Mouse (Mus musculus): ENCODE measurements around the gene Zc3h12d. TPM values are rescaled to one million over a fixed set of nuclear protein-coding genes. Genes with fewer than 3 reads are reported as not detected.
"Not testable (repeated sequence)": the region's sequence is repeated elsewhere in the genome, so short reads cannot be mapped to it uniquely, and the experiment has no call there.

Zc3h12d gene
- polyA plus RNA-seq, 2 experiments = 0.19 to 0.38 TPM

- no peak overlapping the region for H3K4me3 ChIP-seq (replicated peaks; ENCODE audit: low read length)
- H3K36me3 ChIP-seq (ENCODE audit: control insufficient read depth, insufficient read depth, low read length) = no peaks in the 10 kb centered on the region
- no peaks in the 10 kb centered on the region for H3K9me3 ChIP-seq (ENCODE audit: control insufficient read depth, low read length)
- H3K9ac ChIP-seq (ENCODE audit: low read depth, low read length, severe bottlenecking) = no peak overlapping the region
- peaks cover 21% of the 10 kb centered on the region; the same call in 1 of the 2 replicates for H3K27me3 ChIP-seq (ENCODE audit: control insufficient read depth, insufficient read depth, low read length)
- ATAC-seq (ENCODE audit: low FRiP score, low read depth) (no peak), DNase-seq (ENCODE audit: low spot score) (no peak)
- H3K27ac ChIP-seq (replicated peaks; ENCODE audit: low read depth, low read length) = no peak overlapping the region
- WGBS = 61% methylated on average over 5 of the region's 5 CpGs
- no peak for TF ChIP-seq POLR2A (IDR thresholded peaks at IDR 0.05; ENCODE audit: borderline replicate concordance, extremely low read depth, insufficient read depth, insufficient read length)
- no peak overlapping the region for H3K4me2 ChIP-seq (replicated peaks; ENCODE audit: low read depth, low read length, severe bottlenecking)
- peaks cover 6% of the 10 kb centered on the region; the same call in 1 of the 2 replicates for H3K4me1 ChIP-seq (ENCODE audit: control insufficient read depth, insufficient read depth, low read length)
Observed at GRCm38 (mm10) chr10:7871381-7872020, 39.2 kb downstream of the Zc3h12d start.

DNA sequence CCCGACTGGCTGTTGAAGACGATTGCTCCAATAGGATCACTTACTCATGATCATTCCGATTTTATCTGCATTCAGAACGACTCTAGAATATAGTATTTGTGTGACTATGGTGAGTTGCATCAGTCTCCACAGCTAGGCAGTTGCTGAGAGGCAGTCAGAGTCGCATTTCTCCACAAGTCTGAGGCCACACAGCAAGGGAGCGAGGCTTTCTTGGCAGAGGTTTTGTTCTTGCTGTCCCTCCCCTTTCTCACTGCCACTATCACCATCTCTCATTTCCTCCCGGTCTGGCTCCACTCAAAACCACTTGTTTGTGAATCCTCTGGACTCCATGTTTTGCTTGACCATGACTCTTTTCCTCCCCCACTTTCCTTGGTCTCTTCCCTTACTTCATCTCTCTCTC, 41.9 kb downstream of the Zc3h12d start:
- no peak overlapping the region for H3K4me3 ChIP-seq (replicated peaks; ENCODE audit: low read length)
- DNase-seq (ENCODE audit: low spot score) = no peak
- H3K27me3 ChIP-seq (ENCODE audit: control insufficient read depth, insufficient read depth, low read length) = no peaks in the 10 kb centered on the region
- no peak for TF ChIP-seq POLR2A (IDR thresholded peaks at IDR 0.05; ENCODE audit: borderline replicate concordance, extremely low read depth, insufficient read depth, insufficient read length)
- no peak overlapping the region for H3K9ac ChIP-seq (ENCODE audit: low read depth, low read length, severe bottlenecking)
- no peaks in the 10 kb centered on the region for H3K36me3 ChIP-seq (ENCODE audit: control insufficient read depth, insufficient read depth, low read length)
- H3K4me1 ChIP-seq (ENCODE audit: control insufficient read depth, insufficient read depth, low read length) = no peaks in the 10 kb centered on the region
- no peak overlapping the region for H3K27ac ChIP-seq (replicated peaks; ENCODE audit: low read depth, low read length)
- WGBS = 84% methylated on average over 7 of the region's 7 CpGs
- H3K4me2 ChIP-seq (replicated peaks; ENCODE audit: low read depth, low read length, severe bottlenecking) = no peak overlapping the region
- H3K9me3 ChIP-seq (ENCODE audit: control insufficient read depth, low read length) = no peaks in the 10 kb centered on the region
- no peak for ATAC-seq (ENCODE audit: low FRiP score, low read depth)

DNA sequence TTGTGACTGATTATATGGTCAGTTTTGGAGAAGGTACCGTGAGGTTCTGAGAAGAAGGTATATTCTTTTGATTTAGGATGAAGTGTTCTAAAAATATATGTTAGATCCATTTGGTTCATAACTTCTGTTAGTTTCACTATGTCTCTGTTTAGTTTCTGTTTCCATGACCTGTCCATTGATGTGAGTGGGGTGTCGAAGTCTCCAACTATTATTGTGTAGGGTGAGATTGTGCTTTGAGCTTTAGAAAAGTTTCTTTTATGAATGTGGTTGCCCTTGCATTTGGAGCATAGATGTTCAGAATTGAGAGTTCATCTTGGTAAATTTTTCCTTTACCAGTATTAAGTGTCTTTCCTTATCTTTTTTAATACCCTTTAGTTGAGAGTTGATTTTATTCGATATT, 48.0 kb downstream of the Zc3h12d start:
- ATAC-seq (ENCODE audit: low FRiP score, low read depth) = not testable (repeated sequence)
- 91% methylated on average over 3 of the region's 3 CpGs for whole genome bisulfite sequencing

GRCm38 (mm10) chr10:7881971-7882370, 49.7 kb downstream of the Zc3h12d start:
- Histone ChIP-seq H3K27ac (replicated peaks; ENCODE audit: low read depth, low read length) (no peak overlapping the region), H3K9me3 (ENCODE audit: control insufficient read depth, low read length) (no peaks in the 10 kb centered on the region), H3K4me3 (replicated peaks; ENCODE audit: low read length) (no peak overlapping the region), H3K4me2 (replicated peaks; ENCODE audit: low read depth, low read length, severe bottlenecking) (no peak overlapping the region), H3K27me3 (ENCODE audit: control insufficient read depth, insufficient read depth, low read length) (no peaks in the 10 kb centered on the region), H3K36me3 (ENCODE audit: control insufficient read depth, insufficient read depth, low read length) (no peaks in the 10 kb centered on the region), H3K9ac (ENCODE audit: low read depth, low read length, severe bottlenecking) (no peak overlapping the region), H3K4me1 (ENCODE audit: control insufficient read depth, insufficient read depth, low read length) (no peaks in the 10 kb centered on the region)
- TF ChIP-seq POLR2A (IDR thresholded peaks at IDR 0.05; ENCODE audit: borderline replicate concordance, extremely low read depth, insufficient read depth, insufficient read length) = no peak
- DNase-seq (ENCODE audit: low spot score) (no peak), ATAC-seq (ENCODE audit: low FRiP score, low read depth) (no peak)
- WGBS = 91% methylated on average over 3 of the region's 3 CpGs

More for the DNA sequence above, 48.0 kb downstream of the Zc3h12d start:
- H3K9ac ChIP-seq (ENCODE audit: low read depth, low read length, severe bottlenecking); H3K4me1 ChIP-seq (ENCODE audit: control insufficient read depth, insufficient read depth, low read length); H3K27ac ChIP-seq (replicated peaks; ENCODE audit: low read depth, low read length); H3K27me3 ChIP-seq (ENCODE audit: control insufficient read depth, insufficient read depth, low read length); DNase-seq (ENCODE audit: low spot score); H3K9me3 ChIP-seq (ENCODE audit: control insufficient read depth, low read length); H3K4me2 ChIP-seq (replicated peaks; ENCODE audit: low read depth, low read length, severe bottlenecking); H3K36me3 ChIP-seq (ENCODE audit: control insufficient read depth, insufficient read depth, low read length); H3K4me3 ChIP-seq (replicated peaks; ENCODE audit: low read length): not testable (repeated sequence)

DNA sequence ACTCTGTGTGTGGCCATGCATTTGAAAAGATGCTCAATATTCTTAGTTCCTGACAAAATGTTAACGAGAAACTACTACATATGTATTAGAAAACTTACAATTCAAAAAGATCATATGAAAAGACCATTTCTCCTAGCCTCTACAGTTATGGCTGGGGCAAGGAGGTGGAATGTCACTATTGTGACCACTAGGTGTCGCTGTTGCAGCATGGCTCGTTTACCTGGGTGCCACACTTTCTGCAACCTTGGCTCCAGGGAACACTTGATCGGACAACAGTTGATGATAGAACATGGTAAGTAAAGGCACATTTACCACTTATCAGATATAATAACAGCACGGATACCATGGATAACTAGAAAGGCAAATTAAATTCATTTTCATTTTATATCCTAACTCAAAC, 51.3 kb downstream of the Zc3h12d start:
- Histone ChIP-seq H3K4me2 (replicated peaks; ENCODE audit: low read depth, low read length, severe bottlenecking) (no peak overlapping the region), H3K4me1 (ENCODE audit: control insufficient read depth, insufficient read depth, low read length) (no peaks in the 10 kb centered on the region), H3K9me3 (ENCODE audit: control insufficient read depth, low read length) (no peaks in the 10 kb centered on the region), H3K36me3 (ENCODE audit: control insufficient read depth, insufficient read depth, low read length) (no peaks in the 10 kb centered on the region), H3K4me3 (replicated peaks; ENCODE audit: low read length) (no peak overlapping the region), H3K9ac (ENCODE audit: low read depth, low read length, severe bottlenecking) (no peak overlapping the region), H3K27me3 (ENCODE audit: control insufficient read depth, insufficient read depth, low read length) (no peaks in the 10 kb centered on the region), H3K27ac (replicated peaks; ENCODE audit: low read depth, low read length) (no peak overlapping the region)
- WGBS = 10% methylated on average over 5 of the region's 5 CpGs
- ATAC-seq (ENCODE audit: low FRiP score, low read depth) = peak; percentile 60; the same call in 1 of the 2 replicates
- peak; percentile 73 for DNase-seq (ENCODE audit: low spot score)
- TF ChIP-seq POLR2A (IDR thresholded peaks at IDR 0.05; ENCODE audit: borderline replicate concordance, extremely low read depth, insufficient read depth, insufficient read length) = 0 out of 2 replicates have a peak, but pooled peaks have one; percentile 17

Data from limb, embryonic 14.5 days (tissue).